In the genomic region with DNA sequence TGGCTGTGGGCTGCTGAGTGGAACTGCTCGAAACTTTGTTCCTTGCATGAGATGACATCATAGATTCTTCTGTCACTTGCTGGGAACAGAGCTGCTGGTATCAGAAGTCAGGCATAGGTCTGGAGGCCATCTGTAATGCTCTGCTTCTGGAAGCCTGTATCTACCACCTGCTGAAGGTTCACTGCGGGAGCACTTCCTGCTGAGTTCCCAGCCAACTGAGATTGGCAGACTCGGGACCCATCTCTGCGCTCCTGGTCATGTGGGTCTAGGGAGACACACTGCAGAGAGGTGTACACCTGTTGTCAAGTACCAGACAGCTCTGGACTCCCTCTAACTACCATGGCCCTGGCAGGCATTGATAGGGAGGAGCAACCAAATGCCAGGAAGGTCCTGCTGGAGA, we compare ENCODE assay signal across 15 mouse cellular contexts. TPM values are rescaled to one million over a fixed set of nuclear protein-coding genes. Genes with fewer than 3 reads are reported as not detected.
"Had no signal": no experiment of that assay in that cellular context is flagged by ENCODE, and none has a peak within 500 bp of the region (broad histone marks: within the 10 kb centered on the region; RNA-seq: fewer than 3 reads in every experiment).

No protein-coding gene starts in this region.

- H3K36me3 ChIP-seq: limb, embryonic 13.5 days; neural tube, embryonic 15.5 days; stomach, embryonic 15.5 days had no signal

- H3K4me3 ChIP-seq: layer of hippocampus, adult 2 months; limb, embryonic 13.5 days; midbrain, embryonic 13.5 days; neural tube, embryonic 15.5 days; stomach, embryonic 15.5 days had no signal

- ATAC-seq: midbrain, embryonic 13.5 days had no signal

- H3K27ac ChIP-seq: layer of hippocampus, adult 2 months; limb, embryonic 13.5 days; liver, embryonic 14.5 days; midbrain, embryonic 13.5 days; neural tube, embryonic 15.5 days; stomach, embryonic 15.5 days had no signal

- H3K4me2 ChIP-seq: limb, embryonic 13.5 days; midbrain, embryonic 13.5 days; neural tube, embryonic 15.5 days; stomach, embryonic 15.5 days had no signal

- H3K9me3 ChIP-seq: limb, embryonic 13.5 days; midbrain, embryonic 13.5 days; neural tube, embryonic 15.5 days; stomach, embryonic 15.5 days had no signal

- H3K4me1 ChIP-seq: midbrain, embryonic 13.5 days had no signal

- H3K27me3 ChIP-seq: limb, embryonic 13.5 days; midbrain, embryonic 13.5 days; neural tube, embryonic 15.5 days; stomach, embryonic 15.5 days had no signal

- H3K9ac ChIP-seq: limb, embryonic 13.5 days; liver, embryonic 14.5 days; midbrain, embryonic 13.5 days; neural tube, embryonic 15.5 days; stomach, embryonic 15.5 days had no signal

- DNase-seq: kidney, postnatal 4 days; left cerebral cortex, postnatal 4 days; lung, adult 18-20 months; lung, postnatal 36 days; right cerebral cortex, adult 18-20 months; right cerebral cortex, postnatal 4 days; thymus, adult 2 months; thymus, postnatal 25 days had no signal

RNA-seq across cellular contexts. Expression of a gene that starts 20.6 kb away (rescaled TPM):
- total RNA-seq: megakaryocyte progenitor cell, adult 5-6 weeks had no signal
